Mouse (Mus musculus) CD4-positive, CD25-positive, alpha-beta regulatory T cell, adult 2 months (primary cell): ENCODE measurements around the gene Cdk5r2.
A peak's percentile ranks its signal among the peaks of the same experiment; 100 is the strongest.

ENCODE experiments used
- DNase-seq: peaks from one replicate; pipeline ENCODE4 v3.0.0-alpha.2; 2012; ENCODE audit warnings: low read depth, low spot score

Cdk5r2 gene

GRCm38 (mm10) chr1:74892351-74893133 is 37.8 kb downstream of the Cdk5r2 start:
- DNase-seq = no peak

DNA sequence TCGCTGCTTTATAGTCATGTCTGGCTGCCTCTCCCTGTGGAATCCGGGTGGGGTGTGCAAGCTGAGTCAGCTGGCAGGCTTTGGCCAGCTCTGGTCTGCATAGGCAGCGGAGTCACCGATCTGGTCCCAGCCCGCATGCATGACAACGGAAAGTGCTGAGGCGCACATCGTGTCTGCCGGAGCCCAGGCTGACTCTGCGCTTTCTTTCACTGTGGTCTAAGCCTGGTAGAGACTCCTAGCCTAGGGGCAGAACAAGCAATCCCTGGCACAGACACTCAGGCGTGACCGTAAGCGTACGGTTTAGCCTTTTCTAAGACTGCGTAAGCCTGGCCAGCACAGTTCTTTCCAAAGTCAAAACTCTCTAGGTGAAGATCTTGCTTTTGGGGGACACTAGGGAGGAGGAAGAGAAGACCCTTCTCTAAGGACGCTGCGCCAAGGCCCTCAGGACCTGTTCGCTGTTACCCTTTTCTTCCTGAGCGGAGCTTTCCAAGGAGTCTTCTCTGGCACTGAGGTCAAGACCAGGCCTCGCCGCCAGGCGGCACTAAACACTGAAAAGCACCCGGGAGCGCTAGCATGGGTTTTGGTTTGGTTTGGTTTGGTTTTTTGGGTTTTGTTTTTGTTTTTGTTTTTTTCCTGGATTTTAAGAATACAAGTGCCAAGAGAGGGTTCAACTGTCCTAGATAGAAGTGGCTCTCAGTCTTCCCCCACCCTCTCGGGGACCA is 38.6 kb downstream of the Cdk5r2 start, which contains the start of gene Cryba2:
Gene Cryba2 (minus strand): TSS at position 10 of the 722 bp plus-strand sequence.
- DNase-seq = peak; percentile 47

- peak; percentile 67 for DNase-seq
These were observed 40.2 kb downstream of the Cdk5r2 start for GRCm38 (mm10) chr1:74894966-74895365.

GRCm38 (mm10) chr1:74897976-74898375 is 43.2 kb downstream of the Cdk5r2 start:
- no peak for DNase-seq

DNA sequence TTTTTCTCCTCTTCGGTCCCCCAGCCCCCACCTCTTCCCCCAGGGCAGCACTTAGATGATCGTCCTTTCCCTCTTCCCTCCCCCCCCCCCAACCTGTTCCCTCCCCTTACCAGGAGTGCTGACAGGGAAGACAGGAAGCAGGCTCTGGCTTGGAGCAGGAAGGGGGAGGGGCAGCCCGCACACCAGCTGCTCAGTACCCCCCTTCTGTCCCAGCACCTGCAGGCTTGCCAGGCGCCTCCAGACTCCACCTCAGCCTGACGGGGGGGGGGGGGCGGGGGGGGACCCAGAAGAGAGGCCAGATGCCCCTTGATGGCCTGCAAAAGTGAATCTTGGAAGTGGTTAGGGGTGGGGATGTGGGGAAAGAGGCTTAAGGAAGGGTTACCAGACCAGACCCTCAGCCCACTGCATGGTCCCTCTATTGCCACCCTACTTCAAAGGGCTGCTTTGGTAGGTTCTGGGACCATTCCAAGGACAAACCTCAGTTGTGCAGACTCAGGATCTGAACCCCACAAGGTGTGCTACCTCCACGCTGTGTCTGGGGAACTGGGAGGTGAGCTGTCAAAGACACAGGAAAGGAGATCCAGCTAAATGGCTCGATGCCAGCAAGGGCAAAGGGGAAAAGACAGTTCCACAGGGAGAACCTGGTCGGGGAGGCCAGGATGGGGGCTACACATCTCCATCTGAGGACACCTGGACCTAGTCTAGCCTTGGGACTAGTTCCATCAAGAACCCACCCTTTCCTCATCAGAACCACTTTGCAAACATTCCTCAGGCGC is 44.1 kb downstream of the Cdk5r2 start:
- no peak for DNase-seq

- no peak for DNase-seq
These were observed 45.9 kb downstream of the Cdk5r2 start for GRCm38 (mm10) chr1:74900341-74901285.

GRCm38 (mm10) chr1:74901686-74902085 is 47.0 kb downstream of the Cdk5r2 start:
- DNase-seq = peak; percentile 65

DNA sequence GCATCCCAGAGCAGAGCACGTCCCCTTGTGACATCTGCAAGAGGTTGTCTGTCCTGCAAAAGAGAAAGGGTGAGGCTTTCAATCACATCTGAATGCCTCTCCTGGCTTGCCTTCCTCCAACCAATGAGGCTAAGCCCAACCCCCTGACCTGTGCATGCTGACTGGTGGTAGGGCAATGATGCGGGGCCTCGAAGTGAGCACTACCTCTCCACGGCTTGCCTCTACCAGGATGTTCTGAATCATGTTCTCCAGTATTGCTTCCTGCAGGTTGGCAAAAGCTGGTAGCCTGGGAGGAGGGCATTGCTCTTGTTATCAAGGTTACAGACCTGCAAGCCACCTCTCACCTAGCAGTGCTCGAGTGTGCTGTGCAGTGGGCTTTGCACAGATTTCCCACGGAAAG is 47.5 kb downstream of the Cdk5r2 start:
- DNase-seq = no peak
